Mouse (Mus musculus) kidney, adult 2 months (tissue): ENCODE data around the gene Lcn6. TPM values are rescaled to one million over a fixed set of nuclear protein-coding genes. Genes with fewer than 3 reads are reported as not detected.
"Not testable (repeated sequence)": the region's sequence is repeated elsewhere in the genome, so short reads cannot be mapped to it uniquely, and the experiment has no call there.

ENCODE experiments used
- DNase-seq: peaks from one replicate; pipeline ENCODE4 v3.0.0; 2021
- H3K27ac ChIP-seq: fragments of 200-500 bp; 2 replicates; pipeline ENCODE4 v1.5.1; 2012; ENCODE audit warnings: low read depth, low read length, control low read depth, inconsistent platforms; ENCODE audit not compliant: insufficient read depth
- H3K27me3 ChIP-seq: fragments of 200-500 bp; replicated peaks from 2 replicates; pipeline ENCODE4 v1.6.1; 2012; ENCODE audit warnings: mild to moderate bottlenecking, moderate library complexity, low read length, inconsistent platforms; ENCODE audit not compliant: control insufficient read depth, insufficient read depth
- H3K36me3 ChIP-seq: fragments of 200-500 bp; 2 replicates; pipeline ENCODE4 v1.6.1; 2012; ENCODE audit warnings: mild to moderate bottlenecking, moderate library complexity, low read length, inconsistent platforms; ENCODE audit not compliant: control insufficient read depth, insufficient read depth
- H3K4me1 ChIP-seq: fragments of 200-500 bp; 2 replicates; pipeline ENCODE4 v1.6.1; 2011; ENCODE audit warnings: low read length; ENCODE audit not compliant: control insufficient read depth, insufficient read depth
- H3K4me3 ChIP-seq: fragments of 200-500 bp; 2 replicates; pipeline ENCODE4 v1.5.1; 2011; ENCODE audit warnings: mild to moderate bottlenecking, low read depth, low read length, control low read depth; ENCODE audit not compliant: insufficient read depth
- CTCF ChIP-seq: fragments of 200-500 bp; conservative IDR thresholded peaks from 2 replicates; pipeline ENCODE4 v1.5.1; 2011; ENCODE audit warnings: low read depth, mild to moderate bottlenecking, control low read depth, low read length, moderate library complexity, mixed read lengths; ENCODE audit not compliant: insufficient read depth, insufficient read length
- POLR2A ChIP-seq: fragments of 200-500 bp; IDR thresholded peaks from one replicate; pipeline ENCODE4 v1.6.1; 2011; ENCODE audit warnings: low read depth, low read length, control low read depth
- WGBS: fragments of 180-500 bp; shearing (Covaris S2); methylation state at CpG from one replicate; pipeline ENCODE4 v1.1.7; 2018; 5-methylcytosine and 5-hydroxymethylcytosine counted together
- polyA plus RNA-seq: library from polyadenylated mRNA; depleted of rRNA; stranded (reverse); fragments of >200 nt; gene quantifications from 2 replicates; pipeline ENCODE4 v1.2.3, GENCODE M21; 2012

Gene Lcn6
- polyA plus RNA-seq, 1 experiment: not detected

DNA sequence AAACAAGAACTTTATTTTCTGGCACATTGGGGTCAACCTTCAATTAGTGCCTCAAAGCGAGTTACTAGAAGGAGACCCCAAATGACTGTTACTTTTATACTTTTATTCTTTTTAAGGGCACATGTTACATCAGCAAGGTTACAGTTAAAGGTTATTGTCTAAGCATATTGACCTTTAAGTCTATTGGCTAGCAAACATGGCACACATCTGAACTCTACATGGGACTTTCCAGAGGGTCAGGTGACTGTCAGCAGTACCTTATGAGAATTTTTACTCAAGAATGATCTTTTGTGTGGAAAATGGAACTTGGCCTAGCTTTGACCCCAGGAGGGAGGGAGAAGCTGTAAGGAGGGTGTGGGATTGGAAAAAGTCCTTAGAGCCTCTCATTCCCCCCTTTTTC, 10.1 kb upstream of the Lcn6 start:
- no peak for TF ChIP-seq POLR2A
- TF ChIP-seq CTCF: no peak
- Histone ChIP-seq H3K27ac (no peak overlapping the region), H3K4me3 (no peak overlapping the region), H3K36me3 (no peaks in the 10 kb centered on the region), H3K27me3 (no peaks in the 10 kb centered on the region), H3K4me1 (no peaks in the 10 kb centered on the region)
- no peak for DNase-seq
- 81% methylated on average over 1 of the region's 1 CpGs for WGBS

DNA sequence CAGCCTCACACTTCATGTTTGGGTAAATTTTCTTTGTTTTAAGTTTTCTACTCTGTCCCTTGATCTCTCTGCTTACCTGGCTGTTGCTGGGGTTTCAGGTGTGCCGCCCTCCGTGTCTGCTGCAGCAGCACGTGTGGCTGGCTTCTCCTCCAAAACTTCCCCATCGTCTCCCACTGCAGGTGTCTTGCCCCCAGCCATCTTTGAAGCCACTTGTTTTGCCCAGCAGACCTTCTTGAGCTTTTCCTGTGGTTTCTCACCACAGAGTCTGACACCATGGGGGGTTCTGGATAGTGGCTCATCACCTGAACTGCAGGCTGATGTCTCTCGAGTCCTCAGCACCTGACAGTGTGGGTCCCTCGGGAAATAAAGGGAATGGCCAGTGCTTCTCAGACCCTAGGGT, 3.0 kb downstream of the Lcn6 start:
- Histone ChIP-seq H3K36me3 (no peaks in the 10 kb centered on the region), H3K27me3 (no peaks in the 10 kb centered on the region), H3K4me1 (no peaks in the 10 kb centered on the region), H3K27ac (no peak overlapping the region), H3K4me3 (no peak overlapping the region)
- no peak for DNase-seq
- TF ChIP-seq CTCF (no peak), POLR2A (no peak)
- WGBS: 89% methylated on average over 6 of the region's 6 CpGs

DNA sequence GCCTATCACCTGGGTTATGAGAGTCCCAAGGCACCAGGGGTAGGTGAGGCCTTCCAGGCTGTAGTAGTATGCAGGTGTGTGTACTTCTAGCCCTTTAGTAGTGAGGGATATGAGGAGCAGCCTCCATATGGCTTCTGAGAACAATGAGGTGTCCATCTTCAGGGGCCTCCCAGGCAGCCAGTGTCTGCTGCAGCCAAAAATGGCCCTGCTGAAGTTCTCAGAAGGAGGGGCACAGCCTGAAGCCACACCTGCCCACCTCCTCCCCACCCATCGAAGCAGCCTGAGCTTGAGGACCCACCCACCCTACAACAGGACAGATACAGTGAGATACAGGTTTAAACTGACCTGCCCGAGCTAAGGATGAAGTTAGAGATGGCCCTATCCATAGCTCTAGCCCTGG, 5.8 kb downstream of the Lcn6 start, which contains the start of gene Lcn10:
Gene Lcn10 (plus strand): TSS at position 301 of the 400 bp plus-strand sequence.
- TF ChIP-seq POLR2A: no peak
- no peak for TF ChIP-seq CTCF
- Histone ChIP-seq H3K4me1 (no peaks in the 10 kb centered on the region), H3K4me3 (no peak within 1 kb of the TSS), H3K27me3 (no peaks in the 10 kb centered on the region), H3K27ac (no peak within 1 kb of the TSS), H3K36me3 (no peaks in the 10 kb centered on the region)
- DNase-seq: no peak
- WGBS: 75% methylated on average over 2 of the region's 2 CpGs

DNA sequence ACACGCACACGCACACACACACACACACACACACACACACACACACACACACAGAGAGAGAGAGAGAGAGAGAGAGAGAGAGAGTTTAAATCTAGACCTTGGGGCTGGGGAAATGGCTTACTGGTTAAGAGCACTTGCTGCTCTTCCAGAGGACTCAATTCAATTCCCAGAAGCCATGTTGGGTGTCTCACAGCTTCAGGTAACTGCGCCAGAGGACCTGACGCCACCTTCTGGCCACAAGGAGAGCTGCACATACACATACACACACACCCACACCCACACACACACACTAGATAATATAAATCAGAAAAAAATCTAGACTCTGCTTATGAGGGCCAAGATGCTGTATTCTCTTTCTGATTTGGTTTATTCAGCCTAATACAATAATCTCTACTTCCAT, 10.4 kb downstream of the Lcn6 start:
- Histone ChIP-seq H3K4me3 (no peak overlapping the region), H3K36me3 (no peaks in the 10 kb centered on the region), H3K27me3 (no peaks in the 10 kb centered on the region), H3K27ac (no peak overlapping the region), H3K4me1 (no peaks in the 10 kb centered on the region)
- no peak for DNase-seq
- TF ChIP-seq CTCF (no peak), POLR2A (no peak)
- WGBS: 65% methylated on average over 4 of the region's 4 CpGs

DNA sequence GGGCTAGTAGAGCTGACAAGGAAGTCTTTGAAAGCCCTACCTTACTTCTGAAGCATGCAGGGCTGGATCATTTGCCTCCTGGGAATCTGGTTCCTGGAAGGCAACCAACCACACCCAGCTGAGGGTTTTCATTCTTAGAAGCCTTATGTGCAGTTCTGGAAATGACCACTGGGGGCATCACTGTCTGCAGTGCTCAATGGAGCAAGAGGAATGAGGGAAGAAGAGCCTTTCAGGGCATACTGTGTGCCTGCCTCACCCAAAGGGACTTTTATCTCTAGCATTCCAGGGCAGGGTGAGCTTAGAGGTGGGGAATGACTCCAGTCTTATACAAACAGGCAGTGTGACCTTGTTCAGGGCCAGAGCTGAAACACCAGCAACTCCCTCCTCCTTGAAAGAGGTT, 18.0 kb downstream of the Lcn6 start:
- TF ChIP-seq POLR2A (no peak), CTCF (peak; percentile 75)
- no peaks in the 10 kb centered on the region for H3K36me3 ChIP-seq
- peak; percentile 58 for DNase-seq
- no peaks in the 10 kb centered on the region for H3K27me3 ChIP-seq
- no peak overlapping the region for H3K27ac ChIP-seq
- H3K4me1 ChIP-seq: no peaks in the 10 kb centered on the region
- H3K4me3 ChIP-seq: no peak overlapping the region

DNA sequence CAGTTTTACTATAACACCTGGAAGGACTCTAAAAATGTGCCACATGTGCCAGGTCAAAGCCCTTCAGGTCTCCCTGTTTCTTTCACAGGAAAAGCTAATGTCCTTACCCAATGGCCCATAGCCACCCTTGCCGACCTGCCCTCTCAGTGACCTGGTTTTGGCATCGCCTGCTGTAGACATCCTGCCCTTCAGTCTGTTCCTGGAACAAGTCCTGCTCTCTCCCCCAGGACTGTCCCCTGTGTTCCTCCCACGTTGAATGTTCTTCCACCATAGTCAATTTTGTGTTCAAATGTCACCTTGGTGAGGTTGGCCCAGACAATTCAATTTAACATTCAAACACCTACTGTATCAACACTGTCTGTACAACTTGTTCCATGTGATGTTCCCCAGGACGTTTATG, 20.4 kb downstream of the Lcn6 start:
- TF ChIP-seq CTCF (no peak), POLR2A (no peak)

DNA sequence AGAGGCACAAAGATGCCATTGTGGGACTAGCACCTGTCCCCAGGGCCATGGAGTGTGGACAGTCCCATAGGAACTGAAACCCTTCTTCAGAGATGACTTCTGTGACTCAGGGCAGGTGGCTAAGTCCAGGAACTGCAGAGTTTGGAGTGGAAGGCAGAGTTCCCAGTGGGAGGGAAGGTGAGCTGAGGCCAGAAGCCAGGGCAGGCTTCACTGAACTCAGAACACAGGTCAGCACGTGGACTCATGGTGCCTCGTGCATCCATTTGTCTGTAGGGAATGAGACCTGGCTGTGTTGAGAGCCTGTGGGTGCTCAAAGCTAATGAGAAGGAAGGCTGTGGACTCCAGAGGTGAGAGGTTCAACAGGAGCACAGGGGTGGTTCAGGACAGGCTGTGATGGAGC, 22.1 kb downstream of the Lcn6 start:
- peak; percentile 63 for DNase-seq
- no peaks in the 10 kb centered on the region for H3K36me3 ChIP-seq
- H3K27ac ChIP-seq: no peak overlapping the region
- TF ChIP-seq POLR2A (no peak), CTCF (no peak)
- WGBS: 43% methylated on average over 2 of the region's 2 CpGs
- no peaks in the 10 kb centered on the region for H3K4me1 ChIP-seq
- no peaks in the 10 kb centered on the region for H3K27me3 ChIP-seq
- no peak overlapping the region for H3K4me3 ChIP-seq

More for the DNA sequence above, 20.4 kb downstream of the Lcn6 start:
- Histone ChIP-seq H3K4me3 (no peak overlapping the region), H3K27ac (no peak overlapping the region), H3K4me1 (no peaks in the 10 kb centered on the region), H3K27me3 (no peaks in the 10 kb centered on the region), H3K36me3 (no peaks in the 10 kb centered on the region)
- DNase-seq: peak; percentile 52
- 15% methylated on average over 4 of the region's 4 CpGs for WGBS

DNA sequence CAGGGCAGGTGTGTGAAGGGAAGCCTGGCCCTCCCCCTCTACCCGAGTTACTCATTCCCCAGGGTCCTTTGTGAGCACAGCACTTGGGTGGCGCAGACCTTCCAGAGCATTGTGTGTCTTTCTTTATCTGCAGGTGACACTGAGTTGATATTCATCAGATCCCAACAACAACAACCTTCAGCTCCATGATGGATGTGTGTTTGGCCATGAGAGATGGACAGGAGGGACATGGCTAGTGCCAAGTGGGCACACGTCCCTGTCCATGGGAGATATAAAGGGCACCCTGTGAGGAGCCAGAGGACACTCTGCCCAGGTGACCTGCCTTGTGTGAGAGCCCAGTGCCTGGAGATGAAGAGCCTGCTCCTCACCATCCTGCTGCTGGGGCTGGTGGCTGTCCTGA, 23.2 kb downstream of the Lcn6 start, which contains the start of gene Obp2a:
Gene Obp2a (plus strand): TSS at position 301 of the 400 bp plus-strand sequence.
- H3K4me3 ChIP-seq, DNase-seq, H3K4me1 ChIP-seq, H3K36me3 ChIP-seq, H3K27me3 ChIP-seq, H3K27ac ChIP-seq: not testable (repeated sequence)
- 88% methylated on average over 3 of the region's 3 CpGs for WGBS
